Mouse (Mus musculus) liver, embryonic 14.5 days (tissue): ENCODE results near the gene Runx2. TPM values are rescaled to one million over a fixed set of nuclear protein-coding genes. Genes with fewer than 3 reads are reported as not detected.

Source experiments
- ATAC-seq: fragments of 200-750 bp; cut with Nextera tagmentation; 2 replicates; pipeline ENCODE4 v1.8.0; 2017; ENCODE audit warnings: moderate number of reproducible peaks, mild to moderate bottlenecking, moderate library complexity; ENCODE audit not compliant: insufficient read depth
- DNase-seq, 3 experiments: peaks; one replicate each; pipeline ENCODE4 v3.0.0-alpha.2; 2012 to 2013; ENCODE audit warnings: low read depth in 3 of 3, low spot score in 3 of 3
- H3K27ac ChIP-seq: fragments of 300-500 bp; sonication (generic); 2 replicates; pipeline ENCODE4 v1.5.1; 2014; ENCODE audit warnings: moderate library complexity, mild to moderate bottlenecking, control low read depth, inconsistent platforms
- H3K27me3 ChIP-seq: fragments of 300-500 bp; sonication (generic); 2 replicates; pipeline ENCODE4 v1.6.1; 2014; ENCODE audit warnings: mild to moderate bottlenecking, low read length, moderate library complexity; ENCODE audit not compliant: control insufficient read depth, insufficient read depth
- H3K36me3 ChIP-seq: fragments of 300-500 bp; sonication (generic); replicated peaks from 2 replicates; pipeline ENCODE4 v1.6.1; 2014; ENCODE audit warnings: low read depth; ENCODE audit not compliant: control insufficient read depth, insufficient read depth
- H3K4me1 ChIP-seq, 2 experiments: fragments of 200-500 bp in 1 of 2; fragments of 300-500 bp in 1 of 2; sonication (generic) in 1 of 2; replicated peaks; 2 replicates each; pipeline ENCODE4 v1.6.1; 2012 to 2014; ENCODE audit warnings: antibody characterized with exemption in 1 of 2, inconsistent platforms in 1 of 2, low read length in 1 of 2; ENCODE audit not compliant: control insufficient read depth in 2 of 2, insufficient read depth in 2 of 2
- H3K4me2 ChIP-seq: fragments of 300-500 bp; sonication (generic); 2 replicates; pipeline ENCODE4 v1.6.1; 2014; ENCODE audit warnings: low read depth, mild to moderate bottlenecking, control low read depth, moderate library complexity
- H3K4me3 ChIP-seq, 2 experiments: fragments of 200-500 bp in 1 of 2; fragments of 300-500 bp in 1 of 2; sonication (generic) in 1 of 2; 2 replicates each; pipeline ENCODE4 v1.5.1; 2012 to 2014; ENCODE audit warnings: low read depth in 2 of 2, low read length in 2 of 2, mild to moderate bottlenecking in 2 of 2, control low read depth in 1 of 2, inconsistent platforms in 1 of 2, moderate library complexity in 1 of 2; ENCODE audit not compliant: insufficient read depth in 1 of 2
- H3K9ac ChIP-seq: fragments of 300-500 bp; sonication (generic); replicated peaks from 2 replicates; pipeline ENCODE4 v1.6.1; 2014; ENCODE audit warnings: mild to moderate bottlenecking, control low read depth, moderate library complexity
- H3K9me3 ChIP-seq: fragments of 300-500 bp; sonication (generic); 2 replicates; pipeline ENCODE4 v1.6.1; 2016; ENCODE audit warnings: low read length, mixed read lengths; ENCODE audit not compliant: control insufficient read depth
- CTCF ChIP-seq: IDR thresholded peaks from 2 replicates; pipeline ENCODE4 v1.5.1; 2016; ENCODE audit warnings: antibody characterized with exemption, low read depth, control low read depth
- EP300 ChIP-seq: IDR thresholded peaks from 2 replicates; pipeline ENCODE4 v1.6.1; 2016; ENCODE audit warnings: antibody characterized with exemption, low read depth
- WGBS: fragments of 180-500 bp; shearing (Covaris S2); extraction: QIAGEN DNeasy Blood & Tissue Kit; methylation state at CpG from one replicate; pipeline ENCODE4 v1.1.7; 2014; ENCODE audit not compliant: insufficient replicate concordance; 5-methylcytosine and 5-hydroxymethylcytosine counted together
- polyA plus RNA-seq, 2 experiments: library from polyadenylated mRNA; depleted of rRNA in 1 of 2; stranded (reverse) in 1 of 2; unstranded in 1 of 2; fragments of >200 nt; fragmentation: Nextera tagmentation in 1 of 2; extraction: Ambion mirVana in 1 of 2; gene quantifications; 2 replicates each; pipeline versions ENCODE4 v1.2.1 to v1.2.3; 2012 to 2014

Gene Runx2
- polyA plus RNA-seq, 2 experiments = 0.58 to 0.65 TPM

DNA sequence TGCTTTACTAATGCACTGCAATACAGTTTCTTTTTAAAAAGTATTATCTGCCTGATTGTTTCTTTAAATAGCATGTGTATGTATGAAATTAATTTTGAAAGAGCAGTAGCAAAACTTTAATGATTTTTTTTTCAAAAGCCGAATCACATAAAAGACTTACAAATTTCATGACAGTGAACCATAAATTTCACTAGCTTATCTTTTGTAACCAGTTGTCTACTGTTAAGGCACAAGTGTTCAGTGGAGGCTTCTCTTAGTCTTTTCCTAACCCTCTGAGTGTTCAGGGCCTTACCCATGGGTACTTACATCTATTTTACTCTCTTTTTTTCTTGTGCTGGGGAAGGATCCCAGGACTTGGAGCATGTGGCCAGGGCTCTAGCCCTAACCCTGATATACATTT lies 7.6 kb downstream of the Runx2 start:
- TF ChIP-seq EP300 = no peak
- TF ChIP-seq CTCF = no peak
- Histone ChIP-seq H3K27me3 (no peaks in the 10 kb centered on the region), H3K4me3 (no peak overlapping the region), H3K4me2 (no peak overlapping the region), H3K27ac (no peak overlapping the region), H3K9me3 (no peaks in the 10 kb centered on the region), H3K4me1 (peaks cover 0 to 2% of the 10 kb centered on the region in 2 experiments; a peak in 1 of 4 replicates), H3K36me3 (no peaks in the 10 kb centered on the region), H3K9ac (no peak overlapping the region)
- DNase-seq = no peak
- ATAC-seq = no peak
- 36% methylated on average over 1 of the region's 1 CpGs for WGBS

GRCm38 (mm10) chr17:44797331-44797730 lies 17.3 kb downstream of the Runx2 start:
- H3K4me2 ChIP-seq = no peak overlapping the region
- 42% methylated on average over 3 of the region's 3 CpGs for WGBS
- no peak overlapping the region for H3K4me3 ChIP-seq
- TF ChIP-seq CTCF = no peak
- TF ChIP-seq EP300 = no peak
- ATAC-seq (no peak), DNase-seq (no peak)
- no peaks in the 10 kb centered on the region for H3K27me3 ChIP-seq
- H3K36me3 ChIP-seq = no peaks in the 10 kb centered on the region
- H3K9me3 ChIP-seq = no peaks in the 10 kb centered on the region
- no peaks in the 10 kb centered on the region for H3K4me1 ChIP-seq
- no peak overlapping the region for H3K27ac ChIP-seq
- H3K9ac ChIP-seq = no peak overlapping the region

GRCm38 (mm10) chr17:44792218-44792917 lies 22.2 kb downstream of the Runx2 start:
- no peaks in the 10 kb centered on the region for H3K27me3 ChIP-seq
- DNase-seq = no peak
- H3K9me3 ChIP-seq = no peaks in the 10 kb centered on the region
- no peak overlapping the region for H3K9ac ChIP-seq
- TF ChIP-seq EP300 (no peak), CTCF (no peak)
- no peak for ATAC-seq
- no peak overlapping the region for H3K27ac ChIP-seq
- no peaks in the 10 kb centered on the region for H3K4me1 ChIP-seq
- H3K4me2 ChIP-seq = no peak overlapping the region
- H3K36me3 ChIP-seq = no peaks in the 10 kb centered on the region
- WGBS = 48% methylated on average over 12 of the region's 12 CpGs
- no peak overlapping the region for H3K4me3 ChIP-seq

GRCm38 (mm10) chr17:44788982-44789747 lies 25.4 kb downstream of the Runx2 start:
- Histone ChIP-seq H3K27me3 (no peaks in the 10 kb centered on the region), H3K4me2 (no peak overlapping the region), H3K9me3 (no peaks in the 10 kb centered on the region), H3K36me3 (no peaks in the 10 kb centered on the region), H3K4me1 (no peaks in the 10 kb centered on the region), H3K27ac (no peak overlapping the region), H3K9ac (no peak overlapping the region), H3K4me3 (no peak overlapping the region)
- DNase-seq (no peak), ATAC-seq (no peak)
- 66% methylated on average over 5 of the region's 5 CpGs for WGBS
- TF ChIP-seq CTCF = peak; percentile 33
- no peak for TF ChIP-seq EP300

- H3K4me2 ChIP-seq = no peak overlapping the region
- no peak for DNase-seq
These were observed 31.5 kb downstream of the Runx2 start for GRCm38 (mm10) chr17:44783143-44783542.

More at GRCm38 (mm10) chr17:44783143-44783542, 31.5 kb downstream of the Runx2 start:
- H3K9me3 ChIP-seq = no peaks in the 10 kb centered on the region
- no peak for TF ChIP-seq CTCF
- no peak for TF ChIP-seq EP300
- H3K27me3 ChIP-seq = no peaks in the 10 kb centered on the region
- 45% methylated on average over 2 of the region's 2 CpGs for WGBS
- peaks cover 0 to 2% of the 10 kb centered on the region in 2 experiments; a peak in 1 of 4 replicates for H3K4me1 ChIP-seq
- ATAC-seq = no peak
- H3K27ac ChIP-seq = no peak overlapping the region
- no peak overlapping the region for H3K4me3 ChIP-seq
- H3K9ac ChIP-seq = no peak overlapping the region
- no peaks in the 10 kb centered on the region for H3K36me3 ChIP-seq
